Mouse (Mus musculus) layer of hippocampus, adult 2 months (tissue): ENCODE measurements around the gene Gm45716. TPM values are rescaled to one million over a fixed set of nuclear protein-coding genes. Genes with fewer than 3 reads are reported as not detected.
"Not testable (repeated sequence)": the region's sequence is repeated elsewhere in the genome, so short reads cannot be mapped to it uniquely, and the experiment has no call there.

Experiments
- DNase-seq, 2 experiments: peaks; one replicate each; pipeline ENCODE4 v3.0.0; 2022; ENCODE audit warnings: low spot score in 2 of 2
- H3K27ac ChIP-seq: fragments of 200-600 bp; 2 replicates; pipeline ENCODE4 v1.8.1; 2022
- H3K4me3 ChIP-seq: fragments of 200-600 bp; 2 replicates; pipeline ENCODE4 v1.8.1; 2022; ENCODE audit warnings: mild to moderate bottlenecking
- CTCF ChIP-seq: fragments of 200-600 bp; conservative IDR thresholded peaks from 2 replicates; pipeline ENCODE4 v1.8.1; 2022; ENCODE audit warnings: antibody characterized with exemption, mild to moderate bottlenecking, moderate library complexity
- total RNA-seq, 2 experiments: library from RNA; stranded (reverse); gene quantifications; 2 replicates each; pipeline ENCODE4 v1.2.3; 2021

Gm45716 gene
- total RNA-seq, 2 experiments from 2014 or later: 6.9 to 8.1 TPM

- Histone ChIP-seq H3K27ac (no peak overlapping the region; the same call in 1 of the 2 replicates), H3K4me3 (no peak overlapping the region)
- no peak for TF ChIP-seq CTCF
- DNase-seq: no peak
These were observed 72.3 kb downstream of the Gm45716 start for GRCm38 (mm10) chr11:90259826-90260225.

- Histone ChIP-seq H3K4me3 (no peak overlapping the region), H3K27ac (no peak overlapping the region)
- TF ChIP-seq CTCF: no peak
- no peak for DNase-seq
These were observed 76.7 kb downstream of the Gm45716 start for GRCm38 (mm10) chr11:90264180-90264579.

- H3K4me3 ChIP-seq: no peak overlapping the region
- DNase-seq: no peak
- no peak overlapping the region; the same call in 1 of the 2 replicates for H3K27ac ChIP-seq
- no peak for TF ChIP-seq CTCF
These were observed 78.1 kb downstream of the Gm45716 start for GRCm38 (mm10) chr11:90265581-90265980.

- DNase-seq: no peak
- no peak for TF ChIP-seq CTCF
These were observed 81.5 kb downstream of the Gm45716 start for GRCm38 (mm10) chr11:90268934-90269333.

GRCm38 (mm10) chr11:90269398-90270123 is 82.1 kb downstream of the Gm45716 start:
- TF ChIP-seq CTCF: no peak
- peak overlapping the region; percentile 77 for H3K27ac ChIP-seq
- DNase-seq: no peak
- peak overlapping the region; percentile 8; the same call in 1 of the 2 replicates for H3K4me3 ChIP-seq

More at GRCm38 (mm10) chr11:90268934-90269333, 81.5 kb downstream of the Gm45716 start:
- H3K4me3 ChIP-seq: no peak overlapping the region
- peak overlapping the region; percentile 77 for H3K27ac ChIP-seq

GRCm38 (mm10) chr11:90270132-90270877 is 82.8 kb downstream of the Gm45716 start:
- peak overlapping the region; percentile 77 for H3K27ac ChIP-seq
- no peak for DNase-seq
- H3K4me3 ChIP-seq: no peak overlapping the region
- no peak for TF ChIP-seq CTCF

GRCm38 (mm10) chr11:90274187-90274586 is 86.7 kb downstream of the Gm45716 start:
- DNase-seq: no peak
- TF ChIP-seq CTCF: no peak
- peak overlapping the region; percentile 23; the same call in 1 of the 2 replicates for H3K27ac ChIP-seq
- no peak overlapping the region for H3K4me3 ChIP-seq

- peak overlapping the region; percentile 67; the same call in 1 of the 2 replicates for H3K27ac ChIP-seq
- no peak overlapping the region for H3K4me3 ChIP-seq
- TF ChIP-seq CTCF: no peak
- no peak for DNase-seq
These were observed 88.2 kb downstream of the Gm45716 start for GRCm38 (mm10) chr11:90275663-90276062.

GRCm38 (mm10) chr11:90276150-90276549 is 88.7 kb downstream of the Gm45716 start:
- TF ChIP-seq CTCF: no peak
- no peak for DNase-seq
- Histone ChIP-seq H3K27ac (peak overlapping the region; percentile 67; the same call in 1 of the 2 replicates), H3K4me3 (no peak overlapping the region)

GRCm38 (mm10) chr11:90276561-90276960 is 89.1 kb downstream of the Gm45716 start:
- Histone ChIP-seq H3K27ac (peak overlapping the region; percentile 67; the same call in 1 of the 2 replicates), H3K4me3 (no peak overlapping the region)
- TF ChIP-seq CTCF: no peak
- DNase-seq: no peak

- Histone ChIP-seq H3K27ac (no peak overlapping the region), H3K4me3 (no peak overlapping the region)
- DNase-seq: no peak
- TF ChIP-seq CTCF: no peak
These were observed 92.6 kb downstream of the Gm45716 start for GRCm38 (mm10) chr11:90280069-90280468.

- peak overlapping the region; percentile 46; the same call in 1 of the 2 replicates for H3K27ac ChIP-seq
- peak; percentile 57 for TF ChIP-seq CTCF
- not testable (repeated sequence) for H3K4me3 ChIP-seq, DNase-seq
These were observed 94.5 kb downstream of the Gm45716 start for GRCm38 (mm10) chr11:90281943-90282342.

- no peak for TF ChIP-seq CTCF
- Histone ChIP-seq H3K4me3 (no peak overlapping the region), H3K27ac (peak overlapping the region; percentile 82)
- DNase-seq: no peak
These were observed 95.7 kb downstream of the Gm45716 start for GRCm38 (mm10) chr11:90283159-90283558.
